Mouse (Mus musculus) olfactory bulb, adult 2 months (tissue): ENCODE results near the gene Sf3a3.

Experiments used
- CTCF ChIP-seq: fragments of 200-500 bp; IDR thresholded peaks from 2 replicates; pipeline ENCODE4 v1.5.1; 2012; ENCODE audit warnings: low read depth, mild to moderate bottlenecking, low read length, moderate library complexity; ENCODE audit not compliant: insufficient read depth
- POLR2A ChIP-seq: fragments of 200-500 bp; IDR thresholded peaks from 2 replicates; pipeline ENCODE4 v1.6.1; 2012; ENCODE audit warnings: mild to moderate bottlenecking, low read depth, low read length, moderate library complexity; ENCODE audit not compliant: insufficient read depth

- TF ChIP-seq POLR2A (no peak), CTCF (no peak)
These were observed 59.9 kb downstream of the Sf3a3 start for GRCm38 (mm10) chr4:124774429-124774828.
